Mouse (Mus musculus): ENCODE data around the gene Cabp2. TPM values are rescaled to one million over a fixed set of nuclear protein-coding genes. Genes with fewer than 3 reads are reported as not detected.

The Cabp2 gene
- total and polyA plus RNA-seq, 3 experiments: not detected

GRCm38 (mm10) chr19:4089128-4089527 is 7.8 kb downstream of the Cabp2 start:
- Histone ChIP-seq H3K4me1 (ENCODE audit: control insufficient read depth, insufficient read depth, low read length) (no peaks in the 10 kb centered on the region), H3K79me2 (replicated peaks; ENCODE audit: control insufficient read depth, insufficient read depth, low read length) (no peaks in the 10 kb centered on the region), H3K36me3 (ENCODE audit: control insufficient read depth, insufficient read depth, low read length) (no peaks in the 10 kb centered on the region), H3K4me3 (no peak overlapping the region), H3K9ac (ENCODE audit: low read depth, low read length) (no peak overlapping the region), H3K27ac (no peak overlapping the region), H3K27me3 (ENCODE audit: control insufficient read depth, insufficient read depth, low read length) (no peaks in the 10 kb centered on the region)
- WGBS: 83% methylated on average over 6 of the region's 6 CpGs
- TF ChIP-seq CTCF (IDR thresholded peaks at IDR 0.05) (no peak), EP300 (IDR thresholded peaks at IDR 0.05; ENCODE audit: insufficient read depth, low read depth, low read length) (no peak), POLR2A (IDR thresholded peaks at IDR 0.05; ENCODE audit: insufficient read depth, low read depth, low read length) (no peak)
- no peak for DNase-seq
- intact Hi-C loops (cut with DNase I): no loop called here

GRCm38 (mm10) chr19:4090446-4090845 is 9.1 kb downstream of the Cabp2 start:
- 90% methylated on average over 3 of the region's 3 CpGs for WGBS
- no peak overlapping the region for H3K9ac ChIP-seq (ENCODE audit: low read depth, low read length)
- DNase-seq: no peak
- no peaks in the 10 kb centered on the region for H3K27me3 ChIP-seq (ENCODE audit: control insufficient read depth, insufficient read depth, low read length)
- H3K27ac ChIP-seq: no peak overlapping the region
- H3K4me1 ChIP-seq (ENCODE audit: control insufficient read depth, insufficient read depth, low read length): no peaks in the 10 kb centered on the region
- no peaks in the 10 kb centered on the region for H3K79me2 ChIP-seq (replicated peaks; ENCODE audit: control insufficient read depth, insufficient read depth, low read length)
- no peak for TF ChIP-seq EP300 (IDR thresholded peaks at IDR 0.05; ENCODE audit: insufficient read depth, low read depth, low read length)
- H3K4me3 ChIP-seq: no peak overlapping the region
- intact Hi-C loops (cut with DNase I): no loop called here
- H3K36me3 ChIP-seq (ENCODE audit: control insufficient read depth, insufficient read depth, low read length): no peaks in the 10 kb centered on the region

GRCm38 (mm10) chr19:4091383-4091782 is 10.0 kb downstream of the Cabp2 start:
- H3K4me1 ChIP-seq (ENCODE audit: control insufficient read depth, insufficient read depth, low read length): no peaks in the 10 kb centered on the region; the same call in 1 of the 2 replicates
- intact Hi-C loops (cut with DNase I): no loop called here
- 57% methylated on average over 2 of the region's 2 CpGs for WGBS
- H3K4me3 ChIP-seq: no peak overlapping the region
- H3K36me3 ChIP-seq (ENCODE audit: control insufficient read depth, insufficient read depth, low read length): no peaks in the 10 kb centered on the region
- no peak overlapping the region for H3K9ac ChIP-seq (ENCODE audit: low read depth, low read length)
- no peak overlapping the region for H3K27ac ChIP-seq
- H3K79me2 ChIP-seq (replicated peaks; ENCODE audit: control insufficient read depth, insufficient read depth, low read length): no peaks in the 10 kb centered on the region
- H3K27me3 ChIP-seq (ENCODE audit: control insufficient read depth, insufficient read depth, low read length): no peaks in the 10 kb centered on the region
- DNase-seq: no peak
- TF ChIP-seq POLR2A (IDR thresholded peaks at IDR 0.05; ENCODE audit: insufficient read depth, low read depth, low read length) (no peak), CTCF (IDR thresholded peaks at IDR 0.05) (no peak), EP300 (IDR thresholded peaks at IDR 0.05; ENCODE audit: insufficient read depth, low read depth, low read length) (no peak)

GRCm38 (mm10) chr19:4092750-4093149 is 11.4 kb downstream of the Cabp2 start:
- DNase-seq: no peak
- H3K27me3 ChIP-seq (ENCODE audit: control insufficient read depth, insufficient read depth, low read length): no peaks in the 10 kb centered on the region
- H3K27ac ChIP-seq: no peak overlapping the region
- H3K79me2 ChIP-seq (replicated peaks; ENCODE audit: control insufficient read depth, insufficient read depth, low read length): no peaks in the 10 kb centered on the region
- H3K4me1 ChIP-seq (ENCODE audit: control insufficient read depth, insufficient read depth, low read length): peaks cover 2% of the 10 kb centered on the region; the same call in 1 of the 2 replicates
- no peak overlapping the region for H3K4me3 ChIP-seq
- no peak overlapping the region for H3K9ac ChIP-seq (ENCODE audit: low read depth, low read length)
- no peak for TF ChIP-seq EP300 (IDR thresholded peaks at IDR 0.05; ENCODE audit: insufficient read depth, low read depth, low read length)
- TF ChIP-seq CTCF (IDR thresholded peaks at IDR 0.05): no peak
- TF ChIP-seq POLR2A (IDR thresholded peaks at IDR 0.05; ENCODE audit: insufficient read depth, low read depth, low read length): no peak
- no peaks in the 10 kb centered on the region for H3K36me3 ChIP-seq (ENCODE audit: control insufficient read depth, insufficient read depth, low read length)
- 87% methylated on average over 3 of the region's 3 CpGs for WGBS
- intact Hi-C loops (cut with DNase I): no loop called here

GRCm38 (mm10) chr19:4093772-4094171 is 12.4 kb downstream of the Cabp2 start:
- DNase-seq: no peak
- TF ChIP-seq CTCF (IDR thresholded peaks at IDR 0.05) (no peak), EP300 (IDR thresholded peaks at IDR 0.05; ENCODE audit: insufficient read depth, low read depth, low read length) (no peak), POLR2A (IDR thresholded peaks at IDR 0.05; ENCODE audit: insufficient read depth, low read depth, low read length) (no peak)

GRCm38 (mm10) chr19:4094348-4094747 is 13.0 kb downstream of the Cabp2 start:
- DNase-seq: no peak
- H3K27ac ChIP-seq: no peak overlapping the region
- H3K79me2 ChIP-seq (replicated peaks; ENCODE audit: control insufficient read depth, insufficient read depth, low read length): no peaks in the 10 kb centered on the region
- H3K4me3 ChIP-seq: no peak overlapping the region
- WGBS: 60% methylated on average over 3 of the region's 3 CpGs
- no peak for TF ChIP-seq EP300 (IDR thresholded peaks at IDR 0.05; ENCODE audit: insufficient read depth, low read depth, low read length)
- TF ChIP-seq POLR2A (IDR thresholded peaks at IDR 0.05; ENCODE audit: insufficient read depth, low read depth, low read length): no peak
- TF ChIP-seq CTCF (IDR thresholded peaks at IDR 0.05): no peak
- no peaks in the 10 kb centered on the region for H3K36me3 ChIP-seq (ENCODE audit: control insufficient read depth, insufficient read depth, low read length)
- intact Hi-C loops (cut with DNase I): no loop called here
- no peaks in the 10 kb centered on the region for H3K27me3 ChIP-seq (ENCODE audit: control insufficient read depth, insufficient read depth, low read length)
- peaks cover 5% of the 10 kb centered on the region for H3K4me1 ChIP-seq (ENCODE audit: control insufficient read depth, insufficient read depth, low read length)
- no peak overlapping the region for H3K9ac ChIP-seq (ENCODE audit: low read depth, low read length)

More at GRCm38 (mm10) chr19:4093772-4094171, 12.4 kb downstream of the Cabp2 start:
- no peak overlapping the region for H3K27ac ChIP-seq
- WGBS: 68% methylated on average over 7 of the region's 7 CpGs
- H3K4me1 ChIP-seq (ENCODE audit: control insufficient read depth, insufficient read depth, low read length): peaks cover 5% of the 10 kb centered on the region; the same call in 1 of the 2 replicates
- intact Hi-C loops (cut with DNase I): no loop called here
- no peak overlapping the region for H3K4me3 ChIP-seq
- H3K79me2 ChIP-seq (replicated peaks; ENCODE audit: control insufficient read depth, insufficient read depth, low read length): no peaks in the 10 kb centered on the region
- no peaks in the 10 kb centered on the region for H3K36me3 ChIP-seq (ENCODE audit: control insufficient read depth, insufficient read depth, low read length)
- H3K27me3 ChIP-seq (ENCODE audit: control insufficient read depth, insufficient read depth, low read length): no peaks in the 10 kb centered on the region
- no peak overlapping the region for H3K9ac ChIP-seq (ENCODE audit: low read depth, low read length)
